Mouse (Mus musculus): ENCODE measurements around the gene Xrcc2. TPM values are rescaled to one million over a fixed set of nuclear protein-coding genes. Genes with fewer than 3 reads are reported as not detected.

Xrcc2 gene
- total RNA-seq, 2 experiments from 2014 or later = 9.0 to 12.2 TPM

DNA sequence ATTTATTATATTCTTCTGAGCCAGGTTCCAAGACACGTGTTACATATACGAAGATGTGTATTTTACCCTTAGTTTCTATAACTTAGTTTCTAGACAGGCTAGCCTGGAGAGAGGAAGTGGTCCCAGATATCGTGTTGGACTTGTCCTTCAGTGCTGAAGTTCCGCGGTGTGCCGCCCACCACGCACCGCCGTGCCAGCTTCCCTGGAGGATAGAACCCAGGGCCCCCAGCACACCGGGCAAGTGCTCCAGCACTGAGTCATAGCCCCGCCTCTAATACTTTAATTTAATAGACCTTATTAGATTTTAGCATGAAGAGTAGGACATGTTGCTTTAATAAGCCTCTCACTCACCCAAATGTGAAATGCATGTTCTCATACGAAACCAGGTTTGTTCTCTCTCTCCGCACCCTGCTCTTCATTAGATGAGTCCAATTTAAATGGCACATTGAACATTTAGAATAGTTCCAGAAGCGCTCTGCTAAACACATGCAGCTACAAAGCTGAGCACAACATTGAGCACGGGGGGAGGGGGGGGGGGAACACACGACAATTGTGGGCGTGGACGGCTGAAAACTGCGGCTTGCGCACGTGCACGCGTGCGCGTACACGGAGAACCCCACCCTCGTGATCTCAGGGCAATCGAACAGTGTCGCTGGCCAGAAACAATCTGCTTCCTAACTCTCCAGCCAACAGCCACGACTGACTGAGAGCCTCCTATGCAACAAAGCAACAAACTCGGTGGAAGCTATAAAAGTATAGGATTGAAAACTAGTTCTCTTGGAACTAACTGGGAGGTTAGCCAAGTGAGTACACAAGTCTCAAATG, 33.7 kb downstream of the Xrcc2 start:
- DNase-seq (ENCODE audit: low spot score in 2 of 2) = no peak

DNA sequence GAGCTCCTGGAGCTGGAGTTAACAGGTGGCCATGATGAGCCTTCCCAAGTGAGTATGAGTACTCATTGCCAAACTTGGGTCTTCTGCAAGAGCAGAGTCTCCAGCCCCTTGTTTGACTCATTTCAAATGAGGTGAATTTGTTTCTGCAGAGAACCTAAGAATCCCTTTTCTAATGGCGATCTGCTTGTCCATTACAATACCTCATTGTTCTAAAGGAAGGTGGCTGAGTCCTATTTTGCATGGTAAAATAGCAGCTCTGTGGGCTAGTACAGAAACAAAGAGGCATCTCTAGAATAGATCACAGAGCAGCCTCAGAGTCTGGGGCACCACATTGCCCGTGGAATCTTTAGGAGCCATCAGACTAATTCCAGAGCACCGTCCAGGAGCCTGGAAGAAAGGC, 34.6 kb downstream of the Xrcc2 start:
- no peak for DNase-seq (ENCODE audit: low spot score in 2 of 2)

DNA sequence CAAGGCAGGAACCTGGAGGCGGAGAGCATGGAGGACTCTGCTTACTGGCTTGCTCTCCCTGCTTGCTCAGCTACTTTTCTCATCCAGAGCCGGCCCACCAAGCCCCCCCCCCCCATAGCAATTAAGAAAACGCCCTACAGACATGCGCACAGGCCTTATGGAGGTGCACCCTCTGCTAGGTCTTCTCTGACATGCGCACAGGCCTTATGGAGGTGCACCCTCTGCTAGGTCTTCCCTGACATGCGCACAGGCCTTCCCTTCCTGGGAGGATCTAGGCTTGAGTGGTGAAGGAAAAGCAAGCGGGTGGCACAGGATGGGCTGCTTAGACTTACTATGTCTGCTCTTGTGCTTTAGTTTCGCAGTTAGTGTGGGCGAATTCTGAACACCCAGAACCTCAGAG, 37.3 kb downstream of the Xrcc2 start:
- DNase-seq (ENCODE audit: low spot score in 2 of 2) = no peak

DNA sequence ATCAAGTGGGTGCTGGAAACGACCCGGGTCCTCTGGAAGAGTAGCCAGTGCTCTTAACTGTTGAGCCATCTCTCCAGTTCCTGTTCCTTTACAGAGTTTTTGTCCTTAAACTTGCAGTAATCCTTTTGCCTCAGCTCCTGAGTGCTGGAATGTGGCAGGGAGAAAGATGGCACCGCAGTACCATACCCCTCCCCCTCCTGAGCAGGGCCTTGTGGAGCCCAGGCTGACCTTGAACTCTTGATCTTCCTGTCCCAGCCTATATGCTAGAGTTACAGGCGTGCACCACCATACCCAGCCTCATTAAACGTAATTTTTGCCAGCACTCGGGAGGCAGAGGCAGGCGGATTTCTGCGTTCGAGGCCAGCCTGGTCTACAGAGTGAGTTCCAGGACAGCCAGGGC, 38.9 kb downstream of the Xrcc2 start:
- no peak for DNase-seq (ENCODE audit: low spot score in 2 of 2)

DNA sequence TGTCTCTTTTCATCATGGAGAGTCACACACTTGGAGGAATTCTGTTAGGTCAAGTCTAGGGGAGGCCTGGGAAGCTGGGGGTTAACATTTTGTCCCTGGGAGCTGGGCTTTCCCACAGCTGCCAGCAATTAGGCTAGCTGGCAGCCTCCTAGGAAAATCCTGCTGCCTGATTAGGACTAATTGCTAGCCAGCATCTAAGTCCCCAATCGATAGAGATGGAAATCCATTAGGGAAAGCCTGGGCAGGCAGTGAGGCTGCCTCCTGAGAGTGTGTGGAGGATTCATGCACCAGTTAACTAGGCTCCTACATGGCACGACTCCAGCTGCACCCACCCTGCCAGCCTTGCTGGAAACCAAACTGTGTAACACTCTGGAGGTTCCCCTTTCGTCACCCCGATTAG, 39.5 kb downstream of the Xrcc2 start:
- DNase-seq (ENCODE audit: low spot score in 2 of 2) = no peak

DNA sequence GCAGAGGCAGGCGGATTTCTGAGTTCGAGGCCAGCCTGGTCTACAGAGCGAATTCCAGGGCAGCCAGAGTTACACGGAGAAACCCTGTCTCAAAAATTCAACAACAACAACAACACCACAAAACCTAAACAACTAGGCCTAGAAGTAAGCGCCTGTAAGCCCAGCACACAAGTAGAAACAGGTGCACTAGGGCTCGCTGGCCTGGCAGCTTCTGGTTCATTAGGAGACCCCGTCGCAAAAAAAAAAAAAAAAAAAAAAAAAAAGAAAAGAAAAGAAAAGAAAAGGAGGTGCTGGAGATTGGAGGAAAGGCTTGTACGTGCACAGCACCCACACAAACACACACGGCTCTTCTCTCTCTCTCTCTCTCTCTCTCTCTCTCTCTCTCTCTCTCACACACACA, 40.1 kb downstream of the Xrcc2 start:
- no peak for DNase-seq (ENCODE audit: low spot score in 2 of 2)

DNA sequence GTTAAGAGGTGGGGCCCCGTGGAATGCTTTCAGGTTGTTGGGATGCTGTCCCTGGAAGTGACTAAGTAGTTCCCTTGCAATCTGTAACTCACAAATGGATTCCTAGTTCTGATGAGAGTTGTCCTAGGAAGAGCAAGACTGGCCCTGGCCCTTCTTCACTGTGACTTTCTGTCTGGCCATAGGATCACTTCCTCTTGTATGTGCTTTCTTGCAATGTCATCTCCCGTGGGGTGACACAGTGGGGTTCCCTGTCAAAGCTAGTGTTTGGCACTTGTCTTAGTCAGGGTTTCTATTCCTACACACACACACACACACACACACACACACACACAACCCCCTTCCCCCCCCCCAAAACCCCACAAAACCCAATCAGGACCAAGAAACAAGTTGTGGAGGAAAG, 42.5 kb downstream of the Xrcc2 start:
- no peak for DNase-seq (ENCODE audit: low spot score in 2 of 2)

DNA sequence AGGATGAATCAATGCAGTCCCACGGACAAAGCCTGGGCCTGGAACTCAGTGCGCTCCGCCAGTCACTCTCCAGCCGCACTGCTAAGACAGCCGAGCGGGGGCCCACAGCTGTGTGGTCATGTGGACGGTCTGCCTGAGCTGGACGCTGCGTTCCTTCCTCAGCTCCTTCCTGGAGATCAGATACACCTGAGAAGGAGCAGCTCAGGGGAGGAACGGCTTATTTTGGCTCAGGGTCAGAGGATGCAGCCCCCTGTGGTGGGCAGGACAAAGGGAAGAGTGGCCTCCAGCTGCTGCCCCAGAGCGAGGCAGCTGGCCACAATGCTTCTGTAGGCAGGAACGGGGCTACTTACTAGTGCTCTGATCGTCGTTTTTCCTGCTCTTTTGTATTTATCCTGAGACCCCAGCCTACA, 51.0 kb downstream of the Xrcc2 start:
- no peak for DNase-seq (ENCODE audit: low spot score in 2 of 2)

DNA sequence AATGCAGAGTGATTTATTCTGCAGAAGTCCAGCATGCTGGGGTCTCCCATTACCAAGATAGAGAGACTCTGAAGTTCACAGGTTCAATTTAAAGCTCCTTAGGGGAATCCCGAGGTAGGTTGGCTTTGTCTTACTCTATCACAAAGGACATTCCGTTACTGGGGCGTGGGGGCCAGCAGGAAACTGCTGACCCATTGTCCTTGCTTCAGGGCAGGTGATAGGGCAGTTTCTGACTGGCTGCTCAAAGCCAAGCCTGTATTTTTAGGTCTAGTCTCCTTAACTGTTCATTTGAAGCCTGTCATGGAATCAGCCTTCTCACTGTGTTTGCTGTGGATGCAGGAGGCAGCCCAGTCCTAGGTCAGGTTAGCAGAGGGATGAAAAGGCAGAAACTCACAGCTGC, 52.2 kb downstream of the Xrcc2 start:
- no peak for DNase-seq (ENCODE audit: low spot score in 2 of 2)

DNA sequence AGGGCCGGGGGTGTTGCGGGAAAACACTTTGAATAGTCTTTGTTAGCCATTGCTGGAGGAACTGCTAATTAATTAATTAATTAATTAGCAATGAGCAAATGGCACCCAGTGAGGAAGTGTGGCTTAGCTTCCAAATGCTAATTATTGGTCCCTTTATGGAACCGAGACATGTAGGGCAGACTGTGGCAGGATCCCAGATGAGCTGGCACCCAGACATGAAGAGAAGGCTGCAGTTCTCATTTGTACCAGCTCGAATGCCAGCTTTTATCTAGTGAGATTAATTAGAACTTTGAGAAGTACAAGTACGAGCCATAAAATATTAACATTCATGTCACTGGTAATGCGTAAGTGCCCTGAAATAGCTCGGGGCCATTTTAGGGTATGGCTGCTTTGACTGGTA, 53.2 kb downstream of the Xrcc2 start:
- DNase-seq (ENCODE audit: low spot score in 2 of 2) = no peak

DNA sequence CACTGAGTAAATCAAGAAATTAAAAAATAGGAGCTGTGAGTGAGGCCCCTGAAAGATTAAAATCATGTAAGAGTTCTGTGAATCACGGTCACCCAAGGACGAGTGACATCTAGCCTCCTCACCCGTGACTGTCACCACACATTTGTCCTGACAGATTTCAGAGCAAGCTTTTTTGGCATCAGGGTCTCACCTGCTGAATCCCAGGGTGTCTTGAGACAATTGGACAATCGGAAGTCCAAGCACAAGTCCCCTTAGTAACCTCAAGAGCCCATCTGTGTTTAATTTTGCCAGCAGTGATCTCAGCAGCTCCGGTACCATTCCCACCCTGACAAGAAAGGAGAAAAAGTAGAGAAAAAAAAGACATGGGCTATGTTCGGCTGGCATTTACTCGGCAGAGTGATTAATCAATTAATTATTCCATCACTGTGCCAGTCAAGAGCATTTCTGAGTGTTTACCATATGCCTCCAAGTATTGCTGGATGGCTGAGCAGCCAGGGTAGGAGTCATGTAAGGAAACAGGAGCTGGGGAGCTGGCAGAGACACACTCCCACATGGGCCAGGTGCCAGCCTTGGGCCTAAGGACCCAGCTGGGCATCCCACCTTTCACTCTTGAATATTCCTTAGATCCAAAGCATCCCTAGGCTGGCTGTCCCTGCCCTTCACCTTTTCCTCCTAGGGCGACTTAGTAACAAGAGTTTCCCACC, 59.8 kb downstream of the Xrcc2 start:
- DNase-seq (ENCODE audit: low spot score in 2 of 2) = no peak

DNA sequence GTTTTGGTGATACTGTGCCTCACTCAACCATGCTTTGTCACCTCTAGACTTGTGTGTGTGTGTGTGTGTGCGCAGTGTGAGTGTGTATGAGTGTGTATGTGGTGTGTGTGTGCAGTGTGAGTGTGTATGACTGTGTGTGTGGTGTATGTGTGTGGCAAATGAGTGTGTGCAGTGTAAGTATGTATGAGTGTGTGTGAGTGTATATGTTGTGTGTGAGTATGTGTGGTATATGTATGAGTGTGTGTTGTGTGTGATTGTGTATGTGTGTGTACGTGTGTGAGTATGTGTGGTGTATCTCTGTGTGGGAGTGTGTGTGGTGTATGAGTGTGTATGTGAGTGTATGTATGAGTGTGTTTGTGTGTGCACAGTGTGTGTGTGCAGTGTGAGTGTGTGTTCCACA, 61.1 kb downstream of the Xrcc2 start:
- DNase-seq (ENCODE audit: low spot score in 2 of 2) = no peak

DNA sequence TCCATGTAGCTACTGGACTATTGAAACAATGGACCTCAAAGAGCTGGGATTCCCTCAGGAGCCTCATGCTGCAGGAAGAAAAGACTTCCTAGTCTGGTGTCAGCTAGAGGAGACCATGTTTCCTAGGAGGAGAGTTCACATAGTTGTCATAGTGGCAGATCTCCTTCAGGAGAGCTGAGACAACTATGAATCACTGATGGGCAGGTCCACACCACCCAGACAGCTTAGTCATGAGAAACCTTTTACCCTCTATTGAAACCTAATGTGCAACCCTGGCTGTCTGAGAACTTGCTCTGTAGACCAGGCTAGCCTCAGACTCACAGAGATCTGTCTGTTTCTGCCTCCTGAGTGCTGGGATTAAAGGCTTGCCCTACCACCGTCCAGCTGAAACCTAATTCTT, 62.9 kb downstream of the Xrcc2 start:
- DNase-seq (ENCODE audit: low spot score in 2 of 2) = no peak

Other genes starting within 250 kb of the Xrcc2 start
- gene Kmt2c, start 207.0 kb downstream of the Xrcc2 start, total RNA-seq (2021) = 10 to 100 TPM; 57.3 to 64.1 TPM
- not detected for gene Cct8l1, start 189.8 kb downstream of the Xrcc2 start, total RNA-seq (2021)
- gene Actr3b, start 54.2 kb upstream of the Xrcc2 start, total RNA-seq (2021) = 10 to 100 TPM; 10.6 to 11.9 TPM
- not detected for gene Gm21663, start 236.6 kb upstream of the Xrcc2 start, total RNA-seq (2021)
- not detected for gene Gm21671, start 248.6 kb upstream of the Xrcc2 start, total RNA-seq (2021)